Mouse (Mus musculus) MEL (cell line): ENCODE results near the gene Gm20388. TPM values are rescaled to one million over a fixed set of nuclear protein-coding genes. Genes with fewer than 3 reads are reported as not detected.

Source experiments
- DNase-seq: peaks from one replicate; pipeline ENCODE4 v3.0.0; 2011; ENCODE audit warnings: low read depth, low spot score
- H3K27ac ChIP-seq: 2 replicates; pipeline ENCODE4 v1.5.1; 2012; ENCODE audit warnings: low read depth, mild to moderate bottlenecking, control low read depth, low read length, moderate library complexity; ENCODE audit not compliant: control insufficient read depth
- H3K27me3 ChIP-seq, 2 experiments: fragments of 150-350 bp in 1 of 2; sonication (generic) in 1 of 2; 2 replicates each; pipeline ENCODE4 v1.6.1; 2012; ENCODE audit warnings: low read length in 2 of 2, mild to moderate bottlenecking in 2 of 2, improper control_type of control experiment in 1 of 2, moderate library complexity in 1 of 2; ENCODE audit not compliant: insufficient read depth in 2 of 2, control insufficient read depth in 1 of 2
- H3K36me3 ChIP-seq, 2 experiments: 2 replicates each; pipeline ENCODE4 v1.6.1; 2012 to 2014; ENCODE audit warnings: low read length in 2 of 2, improper control_type of control experiment in 1 of 2, inconsistent platforms in 1 of 2, mild to moderate bottlenecking in 1 of 2; ENCODE audit not compliant: insufficient read depth in 2 of 2, control insufficient read depth in 1 of 2
- H3K4me1 ChIP-seq, 2 experiments: fragments of 150-350 bp in 1 of 2; sonication (generic) in 1 of 2; 2 replicates each; pipeline ENCODE4 v1.6.1; 2012; ENCODE audit warnings: low read length in 2 of 2, improper control_type of control experiment in 1 of 2, mild to moderate bottlenecking in 1 of 2; ENCODE audit not compliant: insufficient read depth in 2 of 2, control insufficient read depth in 1 of 2
- H3K4me3 ChIP-seq, 2 experiments: fragments of 150-350 bp in 1 of 2; sonication (generic) in 1 of 2; 2 replicates each; pipeline ENCODE4 v1.5.1; 2012; ENCODE audit warnings: low read depth in 2 of 2, low read length in 2 of 2, mild to moderate bottlenecking in 2 of 2, moderate library complexity in 2 of 2, control low read depth in 1 of 2, improper control_type of control experiment in 1 of 2; ENCODE audit not compliant: control insufficient read depth in 1 of 2, insufficient read depth in 1 of 2
- H3K79me2 ChIP-seq: 2 replicates; pipeline ENCODE4 v1.6.1; 2012; ENCODE audit warnings: mild to moderate bottlenecking, low read length, moderate library complexity; ENCODE audit not compliant: control insufficient read depth, poor library complexity, insufficient read depth
- H3K9ac ChIP-seq: 2 replicates; pipeline ENCODE4 v1.6.1; 2012; ENCODE audit warnings: low read depth, mild to moderate bottlenecking, control low read depth, low read length, moderate library complexity; ENCODE audit not compliant: control insufficient read depth, poor library complexity, severe bottlenecking
- H3K9me3 ChIP-seq: fragments of 150-350 bp; sonication (generic); replicated peaks from 2 replicates; pipeline ENCODE4 v1.6.1; 2012; ENCODE audit warnings: mild to moderate bottlenecking, low read length, improper control_type of control experiment, moderate library complexity; ENCODE audit not compliant: insufficient read depth
- CHD1 ChIP-seq: IDR thresholded peaks from 2 replicates; pipeline ENCODE4 v1.6.1; 2012; ENCODE audit warnings: low read depth, mild to moderate bottlenecking, inconsistent platforms, low read length, improper control_type of control experiment
- CHD2 ChIP-seq: IDR thresholded peaks from 2 replicates; pipeline ENCODE4 v1.6.1; 2011; ENCODE audit warnings: low read length, improper control_type of control experiment
- EP300 ChIP-seq, 2 experiments: IDR thresholded peaks; 2 replicates each; pipeline ENCODE4 v1.6.1; 2011; ENCODE audit warnings: improper control_type of control experiment in 2 of 2, low read length in 2 of 2, low read depth in 1 of 2, mild to moderate bottlenecking in 1 of 2
- ETS1 ChIP-seq: IDR thresholded peaks from 2 replicates; pipeline ENCODE4 v1.6.1; 2012; ENCODE audit warnings: low read depth, mild to moderate bottlenecking, inconsistent platforms, low read length, improper control_type of control experiment, moderate library complexity
- GABPA ChIP-seq: IDR thresholded peaks from 2 replicates; pipeline ENCODE4 v1.6.1; 2012; ENCODE audit warnings: low read depth, mild to moderate bottlenecking, inconsistent platforms, low read length, improper control_type of control experiment, moderate library complexity
- HCFC1 ChIP-seq: IDR thresholded peaks from 2 replicates; pipeline ENCODE4 v1.6.1; 2012; ENCODE audit warnings: low read depth, mild to moderate bottlenecking, inconsistent platforms, low read length, improper control_type of control experiment, moderate library complexity
- JUND ChIP-seq: IDR thresholded peaks from 2 replicates; pipeline ENCODE4 v1.6.1; 2011; ENCODE audit warnings: low read depth, mild to moderate bottlenecking, improper control_type of control experiment, low read length
- KAT2A ChIP-seq: conservative IDR thresholded peaks from 2 replicates; pipeline ENCODE4 v1.6.1; 2012; ENCODE audit warnings: low read depth, low read length, improper control_type of control experiment, inconsistent platforms
- MAZ ChIP-seq: IDR thresholded peaks from 2 replicates; pipeline ENCODE4 v1.6.1; 2012; ENCODE audit warnings: low read depth, mild to moderate bottlenecking, inconsistent platforms, low read length, improper control_type of control experiment
- MEF2A ChIP-seq: IDR thresholded peaks from 2 replicates; pipeline ENCODE4 v1.6.1; 2014; ENCODE audit warnings: low read depth, mild to moderate bottlenecking, inconsistent platforms, low read length, improper control_type of control experiment; ENCODE audit not compliant: poor library complexity, insufficient replicate concordance, severe bottlenecking; ENCODE audit errors: extremely low read depth
- MXI1 ChIP-seq: IDR thresholded peaks from 2 replicates; pipeline ENCODE4 v1.6.1; 2011; ENCODE audit warnings: mild to moderate bottlenecking, low read depth, low read length, improper control_type of control experiment
- MYB ChIP-seq: IDR thresholded peaks from 2 replicates; pipeline ENCODE4 v1.6.1; 2011; ENCODE audit warnings: mild to moderate bottlenecking, low read depth, low read length, improper control_type of control experiment
- NELFE ChIP-seq: IDR thresholded peaks from 2 replicates; pipeline ENCODE4 v1.6.1; 2011; ENCODE audit warnings: low read depth, low read length, improper control_type of control experiment
- POLR2A ChIP-seq, 2 experiments: IDR thresholded peaks; 2 replicates each; pipeline ENCODE4 v1.6.1; 2011 to 2012; ENCODE audit warnings: low read length in 2 of 2, mild to moderate bottlenecking in 2 of 2, control low read depth in 1 of 2, improper control_type of control experiment in 1 of 2, low read depth in 1 of 2, moderate library complexity in 1 of 2; ENCODE audit not compliant: control insufficient read depth in 1 of 2, insufficient read depth in 1 of 2, poor library complexity in 1 of 2
- POLR2AphosphoS2 ChIP-seq: IDR thresholded peaks from 2 replicates; pipeline ENCODE4 v1.6.1; 2011; ENCODE audit warnings: low read length, improper control_type of control experiment
- RAD21 ChIP-seq: IDR thresholded peaks from 2 replicates; pipeline ENCODE4 v1.6.1; 2011; ENCODE audit warnings: mild to moderate bottlenecking, low read depth, low read length, improper control_type of control experiment
- RCOR1 ChIP-seq: IDR thresholded peaks from 2 replicates; pipeline ENCODE4 v1.6.1; 2012; ENCODE audit warnings: low read depth, mild to moderate bottlenecking, inconsistent platforms, low read length, improper control_type of control experiment
- SMC3 ChIP-seq: IDR thresholded peaks from 2 replicates; pipeline ENCODE4 v1.6.1; 2011; ENCODE audit warnings: low read depth, low read length, improper control_type of control experiment
- TCF12 ChIP-seq: IDR thresholded peaks from 2 replicates; pipeline ENCODE4 v1.6.1; 2014; ENCODE audit warnings: low read depth, mild to moderate bottlenecking, inconsistent platforms, low read length, improper control_type of control experiment, moderate library complexity
- UBTF ChIP-seq: IDR thresholded peaks from 2 replicates; pipeline ENCODE4 v1.6.1; 2012; ENCODE audit warnings: low read depth, mild to moderate bottlenecking, inconsistent platforms, low read length, improper control_type of control experiment, moderate library complexity, borderline replicate concordance; ENCODE audit not compliant: insufficient read depth
- ZKSCAN1 ChIP-seq: IDR thresholded peaks from 2 replicates; pipeline ENCODE4 v1.6.1; 2012; ENCODE audit warnings: low read depth, mild to moderate bottlenecking, inconsistent platforms, low read length, improper control_type of control experiment, moderate library complexity
- polyA plus RNA-seq, 2 experiments: library from polyadenylated mRNA; stranded (reverse) in 1 of 2; unstranded in 1 of 2; fragments of >175 nt in 1 of 2; fragments of >200 nt in 1 of 2; gene quantifications; 2 replicates each; pipeline versions ENCODE4 v1.2.1 to v1.2.4; 2012; ENCODE audit warnings: low replicate concordance in 2 of 2, low read depth in 1 of 2; ENCODE audit not compliant: insufficient read length in 2 of 2, insufficient read depth in 1 of 2, missing spikeins in 1 of 2
- total RNA-seq: library from RNA; depleted of rRNA; stranded (reverse); fragments of 300-350 nt; gene quantifications from 2 replicates; pipeline ENCODE4 v1.2.3, GENCODE M21; 2012

Gene Gm20388
- total and polyA plus RNA-seq, 3 experiments, result 11.1 to 17.8 TPM; not detected in 1

DNA sequence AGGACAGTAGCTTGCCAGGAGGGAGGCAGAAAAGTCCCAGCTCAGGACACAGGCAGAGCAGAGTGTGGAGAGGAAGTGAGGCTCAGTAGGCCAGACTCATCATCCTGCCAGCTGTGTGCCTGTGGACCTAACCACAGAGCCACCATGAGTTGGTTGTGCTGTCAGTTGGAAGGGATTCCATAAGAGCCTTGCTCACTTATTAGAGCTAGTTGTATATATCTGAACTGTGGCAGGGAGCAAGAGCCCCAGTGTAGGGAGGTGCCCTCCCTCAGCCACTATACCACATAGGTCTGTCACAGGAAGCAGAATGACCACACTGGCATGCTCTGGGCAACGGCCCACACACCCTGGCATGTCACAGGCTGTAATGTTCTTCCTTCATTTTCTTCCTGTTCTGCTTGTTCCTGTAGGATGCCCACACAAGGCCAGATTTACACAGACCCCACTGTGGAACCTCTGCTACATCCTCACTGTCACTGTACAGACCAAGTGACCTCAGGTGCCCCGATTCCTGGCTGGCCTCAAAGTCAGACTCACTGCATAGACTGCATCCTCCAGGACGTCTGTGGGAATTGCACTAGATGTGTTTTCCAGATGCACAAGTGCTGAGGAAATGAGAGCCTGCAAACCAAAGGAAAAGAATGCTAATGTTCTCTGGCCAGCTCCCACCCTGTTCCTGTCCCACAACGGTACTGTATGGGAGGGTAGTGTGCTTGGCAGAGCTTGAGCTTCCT lies 4155.9 kb downstream of the Gm20388 start:
- Histone ChIP-seq H3K27ac (no peak overlapping the region), H3K79me2 (no peaks in the 10 kb centered on the region), H3K9ac (no peak overlapping the region), H3K36me3 (no peaks in the 10 kb centered on the region), H3K9me3 (no peaks in the 10 kb centered on the region), H3K4me3 (no peak overlapping the region), H3K4me1 (no peaks in the 10 kb centered on the region), H3K27me3 (no peaks in the 10 kb centered on the region)
- TF ChIP-seq HCFC1 (no peak), CHD2 (no peak), CHD1 (no peak), SMC3 (no peak), GABPA (no peak), POLR2AphosphoS2 (no peak), RCOR1 (no peak), MXI1 (no peak), NELFE (no peak), POLR2A (IDR thresholded peaks at IDR 0.05; ENCODE audit: control insufficient read depth in 1 of 2, insufficient read depth in 1 of 2, low read depth in 1 of 2, low read length in 2 of 2, poor library complexity in 1 of 2) (no peak), MYB (no peak), ETS1 (no peak), KAT2A (no peak)
- no peak for DNase-seq

DNA sequence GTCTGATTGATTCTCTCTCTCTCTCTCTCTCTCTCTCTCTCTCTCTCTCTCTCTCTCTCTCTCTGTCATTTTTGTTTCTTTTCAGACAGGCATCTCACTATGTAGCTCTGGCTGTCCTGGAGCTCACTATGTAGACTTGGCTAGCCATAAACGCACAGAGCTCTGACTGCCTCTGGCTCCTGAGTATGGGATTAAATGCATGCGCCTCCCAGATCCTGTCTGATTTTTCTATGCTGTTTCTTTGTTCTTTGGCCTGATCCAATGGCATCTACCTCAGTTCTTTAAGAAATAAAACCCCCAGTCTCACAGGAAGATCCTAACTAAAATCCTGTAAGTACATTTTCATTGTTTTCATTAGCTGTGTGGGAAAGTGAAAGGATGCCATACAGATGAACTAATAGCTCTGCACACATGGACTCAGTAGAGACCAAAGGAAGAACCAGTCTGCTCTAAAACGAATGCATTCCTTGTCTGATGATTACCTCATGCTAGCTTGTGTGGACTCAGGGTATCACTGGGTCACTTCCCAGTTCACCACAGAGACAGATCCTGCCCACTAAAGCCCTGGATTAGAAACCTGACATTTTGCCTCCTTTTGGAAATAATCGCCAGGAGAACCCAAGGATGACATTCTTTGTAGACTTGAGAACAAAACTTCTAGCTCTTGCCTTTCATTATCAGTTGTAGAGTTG lies 4156.6 kb downstream of the Gm20388 start:
- no peak overlapping the region for H3K9ac ChIP-seq
- no peaks in the 10 kb centered on the region for H3K36me3 ChIP-seq
- no peak overlapping the region for H3K27ac ChIP-seq
- no peaks in the 10 kb centered on the region for H3K27me3 ChIP-seq
- H3K79me2 ChIP-seq, result no peaks in the 10 kb centered on the region
- H3K4me3 ChIP-seq, result no peak overlapping the region
- DNase-seq, result no peak
- H3K9me3 ChIP-seq, result no peaks in the 10 kb centered on the region
- TF ChIP-seq ETS1 (no peak), JUND (no peak), RAD21 (no peak), MAZ (no peak), EP300 (IDR thresholded peaks at IDR 0.05; ENCODE audit: low read depth in 1 of 2, low read length in 2 of 2) (no peak), MYB (no peak), CHD1 (no peak), MEF2A (no peak), KAT2A (no peak), ZKSCAN1 (no peak), SMC3 (no peak), NELFE (no peak), TCF12 (no peak), POLR2AphosphoS2 (no peak), HCFC1 (no peak), UBTF (no peak)
- H3K4me1 ChIP-seq, result no peaks in the 10 kb centered on the region
